Mouse (Mus musculus) lung, embryonic 14.5 days (tissue): ENCODE measurements around the gene Limd1. TPM values are rescaled to one million over a fixed set of nuclear protein-coding genes. Genes with fewer than 3 reads are reported as not detected.

Experiments
- ATAC-seq: fragments of 200-750 bp; cut with Nextera tagmentation; 2 replicates; pipeline ENCODE4 v1.8.0; 2017; ENCODE audit warnings: mild to moderate bottlenecking, moderate TSS enrichment, moderate library complexity; ENCODE audit not compliant: insufficient read depth
- DNase-seq: peaks from one replicate; pipeline ENCODE4 v3.0.0-alpha.2; 2015
- H3K27ac ChIP-seq: fragments of 300-500 bp; sonication (generic); 2 replicates; pipeline ENCODE4 v1.5.1; 2014; ENCODE audit warnings: low read depth, mild to moderate bottlenecking, moderate library complexity
- H3K27me3 ChIP-seq: fragments of 300-500 bp; sonication (generic); 2 replicates; pipeline ENCODE4 v1.6.1; 2014; ENCODE audit warnings: low read length, control low read depth; ENCODE audit not compliant: insufficient read depth
- H3K36me3 ChIP-seq: fragments of 300-500 bp; sonication (generic); 2 replicates; pipeline ENCODE4 v1.6.1; 2014; ENCODE audit warnings: control low read depth; ENCODE audit not compliant: insufficient read depth
- H3K4me1 ChIP-seq: fragments of 300-500 bp; sonication (generic); 2 replicates; pipeline ENCODE4 v1.6.1; 2014; ENCODE audit warnings: antibody characterized with exemption, control low read depth; ENCODE audit not compliant: insufficient read depth
- H3K4me2 ChIP-seq: fragments of 300-500 bp; sonication (generic); 2 replicates; pipeline ENCODE4 v1.6.1; 2014; ENCODE audit warnings: mild to moderate bottlenecking
- H3K4me3 ChIP-seq: fragments of 300-500 bp; sonication (generic); 2 replicates; pipeline ENCODE4 v1.5.1; 2014; ENCODE audit warnings: low read depth, low read length
- H3K9ac ChIP-seq: fragments of 300-500 bp; sonication (generic); 2 replicates; pipeline ENCODE4 v1.6.1; 2014
- H3K9me3 ChIP-seq: fragments of 300-500 bp; sonication (generic); 2 replicates; pipeline ENCODE4 v1.6.1; 2016; ENCODE audit warnings: low read depth, low read length, control low read depth
- CTCF ChIP-seq: IDR thresholded peaks from 2 replicates; pipeline ENCODE4 v1.5.1; 2016; ENCODE audit warnings: antibody characterized with exemption, low read depth
- WGBS: fragments of 180-500 bp; shearing (Covaris S2); extraction: QIAGEN DNeasy Blood & Tissue Kit; methylation state at CpG from one replicate; pipeline ENCODE4 v1.1.7; 2014; 5-methylcytosine and 5-hydroxymethylcytosine counted together
- polyA plus RNA-seq: library from polyadenylated mRNA; unstranded; fragments of >200 nt; fragmentation: Nextera tagmentation; extraction: Ambion mirVana; gene quantifications from 2 replicates; pipeline ENCODE4 v1.2.1, GENCODE M21; 2014

Gene Limd1
- polyA plus RNA-seq, 1 experiment from 2014 or later: 68.2 TPM

GRCm38 (mm10) chr9:123473377-123473776 is 5.1 kb upstream of the Limd1 start:
- H3K4me1 ChIP-seq: no peaks in the 10 kb centered on the region
- TF ChIP-seq CTCF: no peak
- no peak overlapping the region for H3K27ac ChIP-seq
- no peak overlapping the region for H3K4me3 ChIP-seq
- DNase-seq (no peak), ATAC-seq (no peak)
- no peaks in the 10 kb centered on the region for H3K27me3 ChIP-seq
- H3K9me3 ChIP-seq: no peaks in the 10 kb centered on the region
- no peaks in the 10 kb centered on the region for H3K36me3 ChIP-seq
- no peak overlapping the region for H3K9ac ChIP-seq
- no peak overlapping the region for H3K4me2 ChIP-seq

- peaks cover 11% of the 10 kb centered on the region for H3K4me1 ChIP-seq
- H3K4me3 ChIP-seq: no peak overlapping the region
- H3K27ac ChIP-seq: peak overlapping the region; percentile 51; the same call in 1 of the 2 replicates
- ATAC-seq: no peak
- H3K27me3 ChIP-seq: no peaks in the 10 kb centered on the region
- H3K9me3 ChIP-seq: no peaks in the 10 kb centered on the region
- peak; percentile 34 for DNase-seq
- 72% methylated on average over 1 of the region's 1 CpGs for WGBS
- no peak overlapping the region for H3K4me2 ChIP-seq
- 0 out of 2 replicates have a peak, but pooled peaks cover 7% of the 10 kb centered on the region for H3K36me3 ChIP-seq
- TF ChIP-seq CTCF: no peak
- no peak overlapping the region for H3K9ac ChIP-seq
Observed at GRCm38 (mm10) chr9:123475569-123475968, 2.9 kb upstream of the Limd1 start.

GRCm38 (mm10) chr9:123478031-123478585 is 398 bp upstream of the Limd1 start:
- Histone ChIP-seq H3K9me3 (no peaks in the 10 kb centered on the region), H3K27ac (peak overlapping the region; percentile 70), H3K27me3 (no peaks in the 10 kb centered on the region), H3K9ac (peak overlapping the region; percentile 28; the same call in 1 of the 2 replicates), H3K36me3 (peaks cover 19% of the 10 kb centered on the region; the same call in 1 of the 2 replicates), H3K4me1 (peaks cover 31% of the 10 kb centered on the region), H3K4me2 (peak overlapping the region; percentile 98), H3K4me3 (peak overlapping the region; percentile 70)
- ATAC-seq (peak; percentile 79), DNase-seq (no peak)
- under 1% methylated on average over 28 of the region's 29 CpGs for WGBS
- TF ChIP-seq CTCF: peak; percentile 62

GRCm38 (mm10) chr9:123479196-123479669 is 727 bp downstream of the Limd1 start:
- 7% methylated on average over 17 of the region's 17 CpGs for WGBS
- Histone ChIP-seq H3K36me3 (peaks cover 27% of the 10 kb centered on the region), H3K9me3 (no peaks in the 10 kb centered on the region), H3K9ac (peak overlapping the region; percentile 76), H3K4me1 (peaks cover 31% of the 10 kb centered on the region), H3K4me3 (peak overlapping the region; percentile 70), H3K27ac (peak overlapping the region; percentile 90), H3K4me2 (peak overlapping the region; percentile 98), H3K27me3 (no peaks in the 10 kb centered on the region)
- TF ChIP-seq CTCF: no peak
- DNase-seq (peak; percentile 50), ATAC-seq (peak; percentile 26)

GRCm38 (mm10) chr9:123479876-123480252 is 1.4 kb downstream of the Limd1 start:
- Histone ChIP-seq H3K9ac (peak overlapping the region; percentile 76), H3K36me3 (peaks cover 33% of the 10 kb centered on the region), H3K4me1 (peaks cover 31% of the 10 kb centered on the region), H3K4me2 (peak overlapping the region; percentile 98), H3K27ac (peak overlapping the region; percentile 90; the same call in 1 of the 2 replicates), H3K27me3 (no peaks in the 10 kb centered on the region), H3K4me3 (peak overlapping the region; percentile 70), H3K9me3 (no peaks in the 10 kb centered on the region)
- DNase-seq (no peak), ATAC-seq (no peak)
- WGBS: 72% methylated on average over 8 of the region's 8 CpGs
- no peak for TF ChIP-seq CTCF

- DNase-seq: peak; percentile 68
- H3K27ac ChIP-seq: peak overlapping the region; percentile 90; the same call in 1 of the 2 replicates
Observed at GRCm38 (mm10) chr9:123480253-123480921, 1.9 kb downstream of the Limd1 start.

GRCm38 (mm10) chr9:123481136-123481535 is 2.6 kb downstream of the Limd1 start:
- H3K4me1 ChIP-seq: peaks cover 31% of the 10 kb centered on the region
- H3K27me3 ChIP-seq: no peaks in the 10 kb centered on the region
- H3K4me3 ChIP-seq: peak overlapping the region; percentile 70
- H3K9ac ChIP-seq: peak overlapping the region; percentile 76
- TF ChIP-seq CTCF: no peak
- no peak for ATAC-seq
- 24% methylated on average over 7 of the region's 7 CpGs for WGBS
- no peak overlapping the region for H3K27ac ChIP-seq
- H3K4me2 ChIP-seq: peak overlapping the region; percentile 98
- H3K9me3 ChIP-seq: no peaks in the 10 kb centered on the region
- H3K36me3 ChIP-seq: peaks cover 43% of the 10 kb centered on the region
- DNase-seq: no peak

More at GRCm38 (mm10) chr9:123480253-123480921, 1.9 kb downstream of the Limd1 start:
- peaks cover 36% of the 10 kb centered on the region for H3K36me3 ChIP-seq
- H3K4me1 ChIP-seq: peaks cover 31% of the 10 kb centered on the region
- peak overlapping the region; percentile 98 for H3K4me2 ChIP-seq
- H3K4me3 ChIP-seq: peak overlapping the region; percentile 70
- 46% methylated on average over 18 of the region's 18 CpGs for WGBS
- peak overlapping the region; percentile 76 for H3K9ac ChIP-seq
- TF ChIP-seq CTCF: no peak
- H3K9me3 ChIP-seq: no peaks in the 10 kb centered on the region
- ATAC-seq: no peak
- no peaks in the 10 kb centered on the region for H3K27me3 ChIP-seq
